Mouse (Mus musculus) ES-E14 (cell line): ENCODE measurements around the gene Mmp20. TPM values are rescaled to one million over a fixed set of nuclear protein-coding genes. Genes with fewer than 3 reads are reported as not detected.

Source experiments
- DNase-seq: peaks from one replicate; pipeline ENCODE4 v3.0.0-alpha.2; 2013; ENCODE audit warnings: low read depth, low spot score
- H3K27ac ChIP-seq: 2 replicates; pipeline ENCODE4 v1.5.1; 2012; ENCODE audit warnings: low read depth, mild to moderate bottlenecking, low read length, moderate library complexity, mixed read lengths; ENCODE audit not compliant: poor library complexity, insufficient read depth, severe bottlenecking
- H3K36me3 ChIP-seq: 2 replicates; pipeline ENCODE4 v1.6.1; 2012; ENCODE audit warnings: mild to moderate bottlenecking, low read length, moderate library complexity, mixed read lengths; ENCODE audit not compliant: control insufficient read depth, poor library complexity, insufficient read depth, severe bottlenecking
- H3K4me1 ChIP-seq, 2 experiments: fragments of 150-350 bp in 1 of 2; sonication (generic) in 1 of 2; 2 replicates each; pipeline ENCODE4 v1.6.1; 2012; ENCODE audit warnings: low read length in 2 of 2, mild to moderate bottlenecking in 1 of 2, mixed read lengths in 1 of 2; ENCODE audit not compliant: control insufficient read depth in 2 of 2, insufficient read depth in 2 of 2, poor library complexity in 1 of 2
- H3K4me3 ChIP-seq, 2 experiments: fragments of 150-350 bp in 1 of 2; sonication (generic) in 1 of 2; 2 replicates each; pipeline ENCODE4 v1.5.1; 2012; ENCODE audit warnings: low read length in 2 of 2, low read depth in 1 of 2, mild to moderate bottlenecking in 1 of 2, mixed read lengths in 1 of 2; ENCODE audit not compliant: insufficient read depth in 1 of 2, poor library complexity in 1 of 2, severe bottlenecking in 1 of 2
- H3K9ac ChIP-seq: 2 replicates; pipeline ENCODE4 v1.6.1; 2012; ENCODE audit warnings: low read depth, mild to moderate bottlenecking, low read length, mixed read lengths; ENCODE audit not compliant: poor library complexity, insufficient read depth, severe bottlenecking
- H3K9me3 ChIP-seq: fragments of 150-350 bp; sonication (generic); 2 replicates; pipeline ENCODE4 v1.6.1; 2012; ENCODE audit warnings: low read depth, mild to moderate bottlenecking, low read length; ENCODE audit not compliant: control insufficient read depth, insufficient read depth
- CHD2 ChIP-seq: IDR thresholded peaks from 2 replicates; pipeline ENCODE4 v1.6.1; 2014; ENCODE audit warnings: mild to moderate bottlenecking, low read depth, low read length, inconsistent platforms
- HCFC1 ChIP-seq: IDR thresholded peaks from 2 replicates; pipeline ENCODE4 v1.6.1; 2012; ENCODE audit warnings: low read length, inconsistent platforms, borderline replicate concordance; ENCODE audit not compliant: insufficient read depth
- MAFK ChIP-seq: IDR thresholded peaks from 2 replicates; pipeline ENCODE4 v1.6.1; 2014; ENCODE audit warnings: mild to moderate bottlenecking, low read depth, low read length, inconsistent platforms; ENCODE audit not compliant: insufficient read depth
- ZC3H11A ChIP-seq: IDR thresholded peaks from 2 replicates; pipeline ENCODE4 v1.6.1; 2012; ENCODE audit warnings: low read depth, mild to moderate bottlenecking, inconsistent platforms, low read length, borderline replicate concordance
- ZNF384 ChIP-seq: IDR thresholded peaks from 2 replicates; pipeline ENCODE4 v1.6.1; 2012; ENCODE audit warnings: low read depth, low read length, inconsistent platforms
- in situ Hi-C, 2 experiments: fragments of 600-800 bp; cut with MboI; formaldehyde crosslinking; loops; one replicate each; pipeline ENCODE4 v1.15.1; 2025; ENCODE audit warnings: low sequenced_read_pairs in 2 of 2, inconsistent platforms in 1 of 2; ENCODE audit not compliant: unreplicated experiment in 2 of 2
- total RNA-seq: library from RNA; depleted of rRNA; stranded (reverse); fragments of 300-350 nt; gene quantifications from 2 replicates; pipeline ENCODE4 v1.2.3, GENCODE M21; 2012

Gene Mmp20
- total RNA-seq, 1 experiment: 0.18 TPM

- Histone ChIP-seq H3K36me3 (no peaks in the 10 kb centered on the region), H3K4me1 (no peaks in the 10 kb centered on the region), H3K27ac (no peak overlapping the region), H3K9me3 (no peaks in the 10 kb centered on the region), H3K9ac (no peak overlapping the region), H3K4me3 (no peak overlapping the region)
- in situ Hi-C loops: no loop called here
- no peak for DNase-seq
- TF ChIP-seq HCFC1 (no peak), CHD2 (no peak), ZNF384 (no peak), MAFK (no peak), ZC3H11A (no peak)
Measured at GRCm38 (mm10) chr9:7678154-7678837, 50.3 kb downstream of the Mmp20 start.

DNA sequence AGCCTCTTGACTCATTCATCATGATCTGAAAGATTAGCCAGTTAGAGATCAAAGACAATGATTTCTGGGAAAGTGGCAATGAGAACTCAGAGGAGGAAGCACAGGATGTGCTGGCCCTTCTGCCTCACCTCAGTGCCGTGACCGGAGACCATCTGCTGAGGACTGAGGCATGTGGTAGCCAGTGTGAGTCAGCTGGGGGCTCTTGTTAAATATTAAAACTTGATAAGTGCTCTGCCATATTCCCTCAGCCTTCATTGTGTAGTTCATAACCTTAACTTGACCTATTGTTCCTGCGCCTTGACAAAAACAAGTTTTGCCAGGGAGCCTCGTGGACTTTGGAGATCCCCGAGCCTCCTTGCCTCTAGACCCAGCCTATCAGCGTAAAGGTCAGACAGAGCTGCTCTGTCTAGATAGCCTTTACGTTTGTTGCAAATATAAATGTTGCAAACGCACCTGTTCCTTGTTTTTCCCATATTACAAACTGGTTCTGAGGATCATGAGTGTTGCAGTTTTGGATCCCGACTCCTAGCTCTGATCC, 54.1 kb downstream of the Mmp20 start:
- H3K4me3 ChIP-seq: no peak overlapping the region
- H3K9ac ChIP-seq: no peak overlapping the region
- DNase-seq: no peak
- no peak overlapping the region for H3K27ac ChIP-seq
- no peaks in the 10 kb centered on the region for H3K4me1 ChIP-seq
- TF ChIP-seq ZC3H11A (no peak), ZNF384 (no peak), HCFC1 (no peak), MAFK (no peak), CHD2 (no peak)
- in situ Hi-C loops: no loop called here
- H3K9me3 ChIP-seq: no peaks in the 10 kb centered on the region
- H3K36me3 ChIP-seq: no peaks in the 10 kb centered on the region

DNA sequence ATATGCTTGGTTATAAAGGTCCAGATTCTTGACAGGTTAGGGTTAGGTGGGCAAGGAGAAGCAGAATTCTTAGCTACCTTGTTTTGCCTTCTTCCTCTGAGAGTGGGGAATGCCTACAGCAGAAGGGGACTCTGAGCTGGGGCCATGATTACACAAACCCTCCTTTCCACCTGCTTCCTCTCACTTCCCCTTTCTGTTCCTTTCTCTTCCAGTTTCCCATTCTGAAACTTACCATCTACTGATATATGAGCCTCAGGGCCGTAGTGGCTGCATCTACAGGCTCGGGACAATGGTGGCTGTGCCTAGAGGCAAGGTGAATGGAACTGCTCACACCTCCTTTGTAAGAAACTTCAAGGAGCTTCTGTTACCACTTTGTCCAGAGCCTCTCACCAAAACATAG, 58.0 kb downstream of the Mmp20 start:
- no peak overlapping the region for H3K27ac ChIP-seq
- no peak for DNase-seq
- in situ Hi-C loops: no loop called here
- no peaks in the 10 kb centered on the region for H3K9me3 ChIP-seq
- no peak overlapping the region for H3K4me3 ChIP-seq
- no peaks in the 10 kb centered on the region for H3K4me1 ChIP-seq
- TF ChIP-seq MAFK (no peak), ZNF384 (no peak), HCFC1 (no peak), CHD2 (no peak), ZC3H11A (no peak)
- H3K36me3 ChIP-seq: no peaks in the 10 kb centered on the region
- H3K9ac ChIP-seq: no peak overlapping the region

DNA sequence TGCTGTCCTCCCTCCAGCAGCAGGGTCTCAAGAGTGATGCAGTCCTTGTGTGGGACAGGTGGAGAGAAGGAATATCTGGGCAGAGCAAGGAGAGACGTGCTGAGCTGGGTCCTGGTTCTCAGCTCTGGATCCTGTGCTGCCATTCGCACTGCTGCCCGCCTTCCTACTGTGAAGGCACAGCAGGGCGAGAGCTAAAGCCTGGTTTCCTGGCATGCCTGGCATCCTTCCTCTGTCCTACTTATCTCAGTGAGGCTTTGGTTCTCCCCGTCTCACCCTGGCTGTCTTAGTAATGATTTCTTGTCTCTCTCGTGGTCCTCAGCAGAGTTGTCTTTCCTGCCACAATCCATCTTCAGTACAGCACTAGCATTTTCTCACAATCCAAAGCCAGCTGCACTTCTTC, 61.8 kb downstream of the Mmp20 start:
- DNase-seq: no peak
- TF ChIP-seq CHD2 (no peak), ZC3H11A (no peak), MAFK (no peak), ZNF384 (no peak), HCFC1 (no peak)

More for the DNA sequence above, 61.8 kb downstream of the Mmp20 start:
- no peaks in the 10 kb centered on the region for H3K9me3 ChIP-seq
- no peak overlapping the region for H3K27ac ChIP-seq
- no peak overlapping the region for H3K9ac ChIP-seq
- in situ Hi-C loops: no loop called here
- no peak overlapping the region for H3K4me3 ChIP-seq
- no peaks in the 10 kb centered on the region for H3K36me3 ChIP-seq
- no peaks in the 10 kb centered on the region for H3K4me1 ChIP-seq
